In the genomic region with DNA sequence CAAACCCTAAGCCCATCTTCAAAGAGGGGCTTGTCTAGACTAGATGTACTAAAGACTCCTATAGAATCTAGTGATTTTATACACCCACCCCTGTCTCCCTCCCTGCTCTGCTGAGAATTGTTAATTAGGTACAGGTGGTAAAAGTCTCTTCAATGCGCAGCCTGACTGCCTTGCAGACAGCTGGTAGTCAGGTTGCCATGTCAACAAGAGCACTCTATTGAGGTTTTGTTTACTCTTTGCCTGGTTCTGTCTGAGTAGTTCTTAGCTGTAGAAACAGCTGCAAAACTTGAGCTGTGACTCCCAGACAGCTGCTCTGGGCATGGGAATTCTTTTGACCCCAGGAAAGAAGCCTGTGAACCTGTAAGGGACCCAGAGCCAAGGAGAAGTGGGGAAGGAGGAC, we compare ENCODE assay signal across 9 mouse cellular contexts.
DNase-seq lines count a peak whose midpoint lies in the region; ATAC-seq and TF ChIP-seq lines count a peak whose summit lies in the region.
"Had no signal": no experiment of that assay in that cellular context is flagged by ENCODE, and none has a peak within 500 bp of the region (broad histone marks: within the 10 kb centered on the region; RNA-seq: fewer than 3 reads in every experiment).

No protein-coding gene starts in this region.

- WGBS in intestine, embryonic 14.5 days: 8% methylated on average over 1 of the region's 1 CpGs
- 0% methylated on average over 1 of the region's 1 CpGs for WGBS in intestine, postnatal 0 days
- 4% methylated on average over 1 of the region's 1 CpGs for WGBS in embryonic facial prominence, embryonic 10.5 days

- ATAC-seq in intestine, embryonic 14.5 days (replicated peaks; ENCODE audit: low FRiP score, low TSS enrichment, low read depth): peak; percentile 47; the same call in 1 of the 2 replicates
- ATAC-seq in intestine, postnatal 0 days: no peak

- DNase-seq in intestine, embryonic 14.5 days (ENCODE audit: low spot score): no peak
- DNase-seq in embryonic facial prominence, embryonic 10.5 days (ENCODE audit: low spot score): peak; percentile 69
- peak; percentile 46 for DNase-seq in hindlimb bud, embryonic 11.5 days (ENCODE audit: extremely low spot score, low read depth, low spot score)
- peak; percentile 44 for DNase-seq in neural tube, embryonic 10.5 days (ENCODE audit: extremely low spot score, low spot score)
- DNase-seq in cerebellum, postnatal 25 days: no peak
- DNase-seq in heart, adult 8-10 months (ENCODE audit: low spot score): no peak
- no peak for DNase-seq in ovary, postnatal 14 days (ENCODE audit: low spot score)

- TF ChIP-seq CTCF in intestine, postnatal 0 days (IDR thresholded peaks at IDR 0.05; ENCODE audit: low read depth): no peak

- no peak overlapping the region for H3K27ac ChIP-seq in intestine, embryonic 14.5 days (ENCODE audit: low read depth)
- H3K27ac ChIP-seq in intestine, postnatal 0 days (ENCODE audit: low read depth, low read length): no peak overlapping the region
- peak overlapping the region; percentile 71 for H3K27ac ChIP-seq in embryonic facial prominence, embryonic 10.5 days (replicated peaks)
- H3K27ac ChIP-seq: heart, embryonic 15.5 days had no signal

- H3K4me2 ChIP-seq in intestine, embryonic 14.5 days (ENCODE audit: low read length): no peak overlapping the region
- no peak overlapping the region for H3K4me2 ChIP-seq in intestine, postnatal 0 days (replicated peaks; ENCODE audit: low read depth)
- H3K4me2 ChIP-seq: heart, embryonic 15.5 days had no signal

- no peaks in the 10 kb centered on the region for H3K36me3 ChIP-seq in intestine, embryonic 14.5 days (ENCODE audit: control insufficient read depth, insufficient read depth, low read length)
- H3K36me3 ChIP-seq in intestine, postnatal 0 days (ENCODE audit: control insufficient read depth, insufficient read depth): no peaks in the 10 kb centered on the region
- H3K36me3 ChIP-seq in embryonic facial prominence, embryonic 10.5 days (replicated peaks): no peaks in the 10 kb centered on the region
- H3K36me3 ChIP-seq: heart, embryonic 15.5 days had no signal

- H3K27me3 ChIP-seq in intestine, embryonic 14.5 days (replicated peaks; ENCODE audit: control insufficient read depth, insufficient read depth, low read length): no peaks in the 10 kb centered on the region
- H3K27me3 ChIP-seq in intestine, postnatal 0 days (replicated peaks; ENCODE audit: control insufficient read depth, insufficient read depth, low read length): no peaks in the 10 kb centered on the region
- no peaks in the 10 kb centered on the region for H3K27me3 ChIP-seq in embryonic facial prominence, embryonic 10.5 days (replicated peaks; ENCODE audit: low read depth, poor library complexity, severe bottlenecking)
- H3K27me3 ChIP-seq: heart, embryonic 15.5 days had no signal

- peaks cover 5% of the 10 kb centered on the region; the same call in 1 of the 2 replicates for H3K4me1 ChIP-seq in intestine, embryonic 14.5 days (replicated peaks; ENCODE audit: control insufficient read depth, insufficient read depth, low read length)
- no peaks in the 10 kb centered on the region for H3K4me1 ChIP-seq in intestine, postnatal 0 days (replicated peaks; ENCODE audit: control insufficient read depth, insufficient read depth, low read length)
- H3K4me1 ChIP-seq in embryonic facial prominence, embryonic 10.5 days: peaks cover 21% of the 10 kb centered on the region
- H3K4me1 ChIP-seq: heart, embryonic 15.5 days had no signal

- H3K9ac ChIP-seq in intestine, embryonic 14.5 days (ENCODE audit: low read length): no peak overlapping the region
- no peak overlapping the region for H3K9ac ChIP-seq in intestine, postnatal 0 days (ENCODE audit: low read depth, low read length)
- H3K9ac ChIP-seq: heart, embryonic 15.5 days had no signal

- no peak overlapping the region for H3K4me3 ChIP-seq in intestine, embryonic 14.5 days (ENCODE audit: low read depth, low read length)
- no peak overlapping the region for H3K4me3 ChIP-seq in intestine, postnatal 0 days (ENCODE audit: low read depth, low read length)
- H3K4me3 ChIP-seq in embryonic facial prominence, embryonic 10.5 days: no peak overlapping the region
- H3K4me3 ChIP-seq: heart, embryonic 15.5 days had no signal

- no peaks in the 10 kb centered on the region for H3K9me3 ChIP-seq in intestine, embryonic 14.5 days (ENCODE audit: control insufficient read depth, low read length)
- no peaks in the 10 kb centered on the region for H3K9me3 ChIP-seq in intestine, postnatal 0 days (ENCODE audit: control insufficient read depth)
- no peaks in the 10 kb centered on the region for H3K9me3 ChIP-seq in embryonic facial prominence, embryonic 10.5 days
- H3K9me3 ChIP-seq: heart, embryonic 15.5 days had no signal

Comparison
In these comparisons a context has a peak if more than half of its experiments do, and no peak if none do; other contexts are left out.
1. DNase-seq: peak in embryonic facial prominence, embryonic 10.5 days (single experiment), hindlimb bud, embryonic 11.5 days (single experiment) and neural tube, embryonic 10.5 days (single experiment); none in intestine, embryonic 14.5 days (single experiment), cerebellum, postnatal 25 days (0 of 2), heart, adult 8-10 months (single experiment) and ovary, postnatal 14 days (single experiment).